Mouse (Mus musculus) embryonic facial prominence, embryonic 10.5 days (tissue): ENCODE results near the gene Pde10a. TPM values are rescaled to one million over a fixed set of nuclear protein-coding genes. Genes with fewer than 3 reads are reported as not detected.

Source experiments
- DNase-seq: peaks from one replicate; pipeline ENCODE4 v3.0.0-alpha.2; 2017; ENCODE audit warnings: low spot score
- H3K27ac ChIP-seq: fragments of 300-500 bp; sonication (generic); replicated peaks from 2 replicates; pipeline ENCODE4 v1.5.1; 2016; ENCODE audit warnings: mild to moderate bottlenecking
- H3K27me3 ChIP-seq: fragments of 300-500 bp; sonication (generic); replicated peaks from 2 replicates; pipeline ENCODE4 v1.6.1; 2016; ENCODE audit warnings: low read depth, mild to moderate bottlenecking; ENCODE audit not compliant: poor library complexity, severe bottlenecking
- H3K36me3 ChIP-seq: fragments of 300-500 bp; sonication (generic); replicated peaks from 2 replicates; pipeline ENCODE4 v1.6.1; 2016; ENCODE audit warnings: mild to moderate bottlenecking, moderate library complexity
- H3K4me1 ChIP-seq: fragments of 300-500 bp; sonication (generic); 2 replicates; pipeline ENCODE4 v1.6.1; 2016
- H3K4me3 ChIP-seq: fragments of 300-500 bp; sonication (generic); 2 replicates; pipeline ENCODE4 v1.5.1; 2016; ENCODE audit warnings: mild to moderate bottlenecking, moderate library complexity
- H3K9me3 ChIP-seq: fragments of 300-500 bp; sonication (generic); 2 replicates; pipeline ENCODE4 v1.6.1; 2016; ENCODE audit warnings: mild to moderate bottlenecking
- WGBS: fragments of 180-500 bp; shearing (Covaris S2); methylation state at CpG from one replicate; pipeline ENCODE4 v1.1.7; 2016; 5-methylcytosine and 5-hydroxymethylcytosine counted together
- polyA plus RNA-seq: library from polyadenylated mRNA; unstranded; fragments of >200 nt; fragmentation: Nextera tagmentation; extraction: Ambion mirVana; gene quantifications from 2 replicates; pipeline ENCODE4 v1.2.1, GENCODE M21; 2016

Pde10a gene
- polyA plus RNA-seq, 1 experiment from 2014 or later = 2.2 TPM

DNA sequence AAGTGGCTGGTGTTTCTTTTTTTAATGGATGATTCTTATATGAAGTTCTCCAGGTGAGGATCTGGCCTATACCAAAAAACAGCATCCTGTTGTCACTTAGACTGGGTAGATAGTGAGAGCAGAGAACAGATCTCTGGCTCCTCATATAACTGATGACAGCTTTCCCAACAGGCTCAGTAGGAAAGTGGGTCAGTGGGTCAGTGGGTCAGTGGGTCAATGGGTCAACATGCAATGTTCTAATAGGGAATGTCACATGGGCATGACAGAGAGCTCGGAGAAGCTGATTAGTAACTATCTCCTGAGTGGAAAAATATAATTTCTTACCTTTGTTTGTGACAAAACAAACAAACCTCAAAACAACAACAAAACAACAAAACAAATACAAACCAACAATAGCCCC is 470.2 kb downstream of the Pde10a start:
- Histone ChIP-seq H3K27ac (no peak overlapping the region), H3K4me3 (no peak overlapping the region), H3K36me3 (peaks cover 53% of the 10 kb centered on the region), H3K4me1 (no peaks in the 10 kb centered on the region), H3K9me3 (no peaks in the 10 kb centered on the region), H3K27me3 (no peaks in the 10 kb centered on the region)
- 78% methylated on average over 1 of the region's 1 CpGs for whole genome bisulfite sequencing
- DNase-seq = no peak

DNA sequence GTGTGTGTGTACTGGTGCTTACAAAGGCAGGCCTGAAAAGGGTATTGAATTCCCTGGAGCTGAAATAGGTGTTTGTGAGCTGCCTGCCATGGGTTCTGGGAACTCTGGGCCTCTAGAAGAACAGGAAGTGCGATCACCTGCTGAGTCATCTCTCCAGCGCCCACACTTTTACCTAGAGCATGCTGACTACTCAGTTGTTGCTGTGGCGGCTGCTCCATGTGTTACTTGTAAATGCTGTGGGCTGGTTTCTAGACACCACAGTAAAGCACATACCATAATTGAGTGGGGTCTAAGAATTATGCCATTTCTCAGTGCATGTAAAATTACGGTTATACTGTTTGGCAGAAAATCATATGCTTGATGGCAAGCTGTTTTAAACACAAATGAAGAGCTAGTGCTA is 477.3 kb downstream of the Pde10a start:
- peaks cover 24% of the 10 kb centered on the region for H3K36me3 ChIP-seq
- no peak for DNase-seq
- WGBS = 80% methylated on average over 4 of the region's 4 CpGs

GRCm38 (mm10) chr17:9004516-9004915 is 479.3 kb downstream of the Pde10a start:
- no peaks in the 10 kb centered on the region for H3K4me1 ChIP-seq
- no peak overlapping the region for H3K27ac ChIP-seq
- no peaks in the 10 kb centered on the region for H3K9me3 ChIP-seq
- 76% methylated on average over 4 of the region's 4 CpGs for WGBS
- DNase-seq = no peak
- peaks cover 14% of the 10 kb centered on the region for H3K36me3 ChIP-seq
- no peak overlapping the region for H3K4me3 ChIP-seq
- H3K27me3 ChIP-seq = no peaks in the 10 kb centered on the region

More for the DNA sequence above, 477.3 kb downstream of the Pde10a start:
- Histone ChIP-seq H3K4me3 (no peak overlapping the region), H3K27ac (no peak overlapping the region), H3K9me3 (no peaks in the 10 kb centered on the region), H3K27me3 (no peaks in the 10 kb centered on the region), H3K4me1 (no peaks in the 10 kb centered on the region)

- Histone ChIP-seq H3K9me3 (no peaks in the 10 kb centered on the region), H3K36me3 (no peaks in the 10 kb centered on the region), H3K4me3 (no peak overlapping the region), H3K27me3 (no peaks in the 10 kb centered on the region), H3K4me1 (no peaks in the 10 kb centered on the region), H3K27ac (no peak overlapping the region)
- WGBS = 31% methylated on average over 14 of the region's 14 CpGs
- no peak for DNase-seq
Observed at GRCm38 (mm10) chr17:9023198-9023942, 498.2 kb downstream of the Pde10a start.

DNA sequence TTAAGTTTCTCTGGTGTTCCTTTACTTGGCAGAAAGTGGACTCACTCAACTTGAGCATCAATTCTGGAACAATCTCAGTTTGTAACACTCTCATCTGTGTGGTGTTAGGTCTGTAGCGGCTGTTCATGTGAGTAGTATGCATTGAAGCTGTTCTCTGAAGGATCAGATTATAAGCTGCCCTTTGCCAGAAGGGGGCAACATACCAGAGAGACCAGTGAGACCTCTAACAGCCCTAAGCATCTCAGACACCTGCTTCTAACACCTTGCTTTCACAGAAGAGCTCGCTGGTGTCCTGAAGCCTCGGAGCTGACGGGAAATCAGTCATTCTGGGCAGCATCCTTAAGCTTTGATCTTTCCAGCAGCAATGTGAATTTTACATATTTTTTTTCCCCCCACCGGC is 505.0 kb downstream of the Pde10a start:
- Histone ChIP-seq H3K27ac (no peak overlapping the region), H3K9me3 (no peaks in the 10 kb centered on the region), H3K4me3 (no peak overlapping the region), H3K36me3 (no peaks in the 10 kb centered on the region), H3K4me1 (peaks cover 12% of the 10 kb centered on the region; the same call in 1 of the 2 replicates), H3K27me3 (no peaks in the 10 kb centered on the region; the same call in 1 of the 2 replicates)
- DNase-seq = no peak
- 74% methylated on average over 5 of the region's 5 CpGs for WGBS

GRCm38 (mm10) chr17:9031241-9032141 is 506.3 kb downstream of the Pde10a start:
- peak overlapping the region; percentile 30 for H3K4me3 ChIP-seq
- WGBS = 19% methylated on average over 24 of the region's 24 CpGs
- peak; percentile 81 for DNase-seq
- no peaks in the 10 kb centered on the region for H3K9me3 ChIP-seq
- no peak overlapping the region for H3K27ac ChIP-seq
- H3K36me3 ChIP-seq = no peaks in the 10 kb centered on the region
- H3K4me1 ChIP-seq = peaks cover 17% of the 10 kb centered on the region
- no peaks in the 10 kb centered on the region; the same call in 1 of the 2 replicates for H3K27me3 ChIP-seq

- H3K36me3 ChIP-seq = no peaks in the 10 kb centered on the region
- H3K4me1 ChIP-seq = peaks cover 17% of the 10 kb centered on the region
- 67% methylated on average over 6 of the region's 6 CpGs for WGBS
- H3K27ac ChIP-seq = no peak overlapping the region
- no peaks in the 10 kb centered on the region; the same call in 1 of the 2 replicates for H3K27me3 ChIP-seq
- no peak for DNase-seq
- H3K9me3 ChIP-seq = no peaks in the 10 kb centered on the region
- no peak overlapping the region for H3K4me3 ChIP-seq
Observed at GRCm38 (mm10) chr17:9032362-9033044, 507.3 kb downstream of the Pde10a start.

GRCm38 (mm10) chr17:9033511-9033910 is 508.3 kb downstream of the Pde10a start:
- Histone ChIP-seq H3K4me1 (peaks cover 17% of the 10 kb centered on the region), H3K27ac (no peak overlapping the region), H3K9me3 (no peaks in the 10 kb centered on the region), H3K36me3 (no peaks in the 10 kb centered on the region), H3K4me3 (no peak overlapping the region), H3K27me3 (no peaks in the 10 kb centered on the region; the same call in 1 of the 2 replicates)
- no peak for DNase-seq
- WGBS = 87% methylated on average over 5 of the region's 5 CpGs

DNA sequence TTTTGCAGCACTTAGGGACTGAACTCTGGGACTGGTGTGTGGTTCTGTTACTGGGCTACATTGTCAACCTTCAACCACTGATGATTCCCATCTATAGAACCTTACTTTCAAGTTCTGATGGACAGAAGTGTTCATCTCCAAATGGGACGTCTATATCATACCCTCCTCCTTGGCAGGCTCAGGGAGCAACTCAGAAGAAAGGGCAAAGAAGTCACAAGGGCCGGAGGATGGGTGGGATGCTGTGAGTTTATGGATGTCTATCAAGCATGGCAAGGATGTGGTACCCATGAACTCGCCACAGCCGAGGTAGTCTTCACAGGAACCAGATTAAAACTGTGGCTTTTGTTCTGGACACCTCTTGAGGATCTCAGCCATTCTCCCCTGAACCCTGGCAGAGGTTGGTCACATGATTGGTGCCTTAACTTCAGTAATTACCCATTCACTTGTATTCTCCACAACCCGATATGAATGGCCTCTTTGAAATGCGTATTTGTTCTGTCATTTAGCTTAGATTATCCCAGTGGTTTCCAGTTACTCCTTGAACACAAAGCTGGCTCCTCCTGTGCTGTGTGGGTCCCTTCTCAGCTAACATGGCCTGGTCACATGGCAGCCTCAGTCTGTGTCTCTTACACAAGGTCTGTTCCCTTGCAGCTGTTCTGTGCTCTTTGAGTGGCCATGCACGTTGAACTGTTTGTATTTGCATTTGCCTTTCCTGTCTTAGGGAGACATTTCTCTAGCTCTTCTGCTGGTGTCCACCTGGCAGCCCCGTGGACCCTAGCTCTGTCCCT is 510.6 kb downstream of the Pde10a start:
- Histone ChIP-seq H3K27me3 (no peaks in the 10 kb centered on the region; the same call in 1 of the 2 replicates), H3K4me3 (no peak overlapping the region), H3K36me3 (no peaks in the 10 kb centered on the region), H3K9me3 (no peaks in the 10 kb centered on the region), H3K4me1 (peaks cover 17% of the 10 kb centered on the region), H3K27ac (no peak overlapping the region)
- WGBS = 70% methylated on average over 8 of the region's 8 CpGs
- DNase-seq = no peak
